Comparison of ENCODE assay signal across 26 mouse cellular contexts in genomic region chr12:56824688-56825087, GRCm38 (mm10).
DNase-seq lines count a peak whose midpoint lies in the region; ATAC-seq and TF ChIP-seq lines count a peak whose summit lies in the region.
"Had no signal": no experiment of that assay in that cellular context is flagged by ENCODE, and none has a peak within 500 bp of the region (broad histone marks: within the 10 kb centered on the region; RNA-seq: fewer than 3 reads in every experiment).

No protein-coding gene starts in this region.

- no peak for TF ChIP-seq CTCF in lung, postnatal 0 days (IDR thresholded peaks at IDR 0.05)

- no peaks in the 10 kb centered on the region for H3K9me3 ChIP-seq in embryonic facial prominence, embryonic 14.5 days (ENCODE audit: control insufficient read depth, low read length)
- H3K9me3 ChIP-seq in embryonic facial prominence, embryonic 10.5 days, result no peaks in the 10 kb centered on the region
- H3K9me3 ChIP-seq in kidney, embryonic 15.5 days (replicated peaks), result no peaks in the 10 kb centered on the region
- H3K9me3 ChIP-seq in lung, postnatal 0 days (ENCODE audit: low read length), result no peaks in the 10 kb centered on the region
- H3K9me3 ChIP-seq in embryonic facial prominence, embryonic 15.5 days (replicated peaks), result no peaks in the 10 kb centered on the region
- H3K9me3 ChIP-seq: embryonic facial prominence, embryonic 12.5 days; forebrain, embryonic 10.5 days; forebrain, embryonic 13.5 days; heart, embryonic 15.5 days; hindbrain, embryonic 10.5 days; hindbrain, embryonic 13.5 days had no signal

- no peak overlapping the region for H3K4me2 ChIP-seq in embryonic facial prominence, embryonic 14.5 days (ENCODE audit: low read depth, low read length)
- H3K4me2 ChIP-seq in kidney, embryonic 15.5 days, result peak overlapping the region; percentile 31; the same call in 1 of the 2 replicates
- no peak overlapping the region for H3K4me2 ChIP-seq in lung, postnatal 0 days (replicated peaks; ENCODE audit: low read depth, low read length)
- H3K4me2 ChIP-seq in embryonic facial prominence, embryonic 15.5 days (replicated peaks), result no peak overlapping the region
- H3K4me2 ChIP-seq: embryonic facial prominence, embryonic 12.5 days; forebrain, embryonic 13.5 days; heart, embryonic 11.5 days; heart, embryonic 15.5 days; hindbrain, embryonic 13.5 days had no signal

- no peak overlapping the region; the same call in 1 of the 2 replicates for H3K27ac ChIP-seq in embryonic facial prominence, embryonic 14.5 days (replicated peaks; ENCODE audit: low read depth, low read length)
- H3K27ac ChIP-seq in embryonic facial prominence, embryonic 10.5 days (replicated peaks), result no peak overlapping the region
- H3K27ac ChIP-seq in kidney, embryonic 15.5 days, result no peak overlapping the region
- H3K27ac ChIP-seq in lung, postnatal 0 days (ENCODE audit: low read length), result no peak overlapping the region
- 0 out of 2 replicates have a peak overlapping the region, but pooled peaks have one; percentile 4 for H3K27ac ChIP-seq in embryonic facial prominence, embryonic 15.5 days (replicated peaks)
- H3K27ac ChIP-seq: embryonic facial prominence, embryonic 12.5 days; forebrain, embryonic 10.5 days; forebrain, embryonic 13.5 days; heart, embryonic 15.5 days; hindbrain, embryonic 10.5 days; hindbrain, embryonic 13.5 days had no signal

- DNase-seq in embryonic facial prominence, embryonic 14.5 days (ENCODE audit: low spot score), result peak; percentile 56
- no peak for DNase-seq in embryonic facial prominence, embryonic 10.5 days (ENCODE audit: low spot score)
- DNase-seq in kidney, postnatal 25 days, result no peak
- peak; percentile 28 for DNase-seq in lung, postnatal 0 days (ENCODE audit: low spot score)
- DNase-seq in lung, postnatal 10 days, result no peak
- DNase-seq: adrenal gland, adult 8-10 months; adrenal gland, postnatal 25 days; cerebellum, adult 11-12 months; cerebellum, adult 9-10 months; cerebellum, postnatal 14 days; gastrocnemius, postnatal 10 days; gastrocnemius, postnatal 36 days; heart, postnatal 10 days; heart, postnatal 36 days had no signal

- 66% methylated on average over 5 of the region's 5 CpGs for WGBS in embryonic facial prominence, embryonic 14.5 days
- WGBS in embryonic facial prominence, embryonic 10.5 days, result 70% methylated on average over 5 of the region's 5 CpGs
- 26% methylated on average over 5 of the region's 5 CpGs for WGBS in kidney, embryonic 15.5 days
- 36% methylated on average over 5 of the region's 5 CpGs for WGBS in lung, postnatal 0 days
- 69% methylated on average over 5 of the region's 5 CpGs for WGBS in embryonic facial prominence, embryonic 15.5 days

- peaks cover 19% of the 10 kb centered on the region for H3K4me1 ChIP-seq in embryonic facial prominence, embryonic 14.5 days (ENCODE audit: control insufficient read depth, insufficient read depth, low read length)
- H3K4me1 ChIP-seq in embryonic facial prominence, embryonic 10.5 days, result peaks cover 26% of the 10 kb centered on the region
- peaks cover 11% of the 10 kb centered on the region; the same call in 1 of the 2 replicates for H3K4me1 ChIP-seq in kidney, embryonic 15.5 days
- H3K4me1 ChIP-seq in lung, postnatal 0 days (ENCODE audit: insufficient read depth, low read depth, low read length), result no peaks in the 10 kb centered on the region
- H3K4me1 ChIP-seq in embryonic facial prominence, embryonic 15.5 days, result peaks cover 6% of the 10 kb centered on the region
- H3K4me1 ChIP-seq: heart, embryonic 15.5 days had no signal

- no peak for TF ChIP-seq EP300 in lung, postnatal 0 days (IDR thresholded peaks at IDR 0.05)

- H3K9ac ChIP-seq in embryonic facial prominence, embryonic 14.5 days (ENCODE audit: low read depth, low read length), result no peak overlapping the region
- no peak overlapping the region for H3K9ac ChIP-seq in kidney, embryonic 15.5 days
- no peak overlapping the region for H3K9ac ChIP-seq in lung, postnatal 0 days (replicated peaks; ENCODE audit: low read depth)
- H3K9ac ChIP-seq in embryonic facial prominence, embryonic 15.5 days, result no peak overlapping the region
- H3K9ac ChIP-seq: embryonic facial prominence, embryonic 12.5 days; forebrain, embryonic 13.5 days; heart, embryonic 15.5 days; hindbrain, embryonic 13.5 days had no signal

- ATAC-seq in embryonic facial prominence, embryonic 14.5 days (ENCODE audit: low read depth), result peak; percentile 28; the same call in 1 of the 2 replicates
- no peak for ATAC-seq in kidney, embryonic 15.5 days (replicated peaks; ENCODE audit: low FRiP score)
- ATAC-seq in lung, postnatal 0 days, result no peak
- no peak for ATAC-seq in embryonic facial prominence, embryonic 15.5 days (ENCODE audit: insufficient number of reproducible peaks, low FRiP score, low TSS enrichment, low read depth)
- ATAC-seq: activated CD4-positive, CD25-positive, alpha-beta regulatory T cell, adult 4 months; forebrain, embryonic 13.5 days; forebrain, embryonic 16.5 days; hindbrain, embryonic 16.5 days had no signal

- no peak overlapping the region for H3K4me3 ChIP-seq in embryonic facial prominence, embryonic 14.5 days (ENCODE audit: low read depth, low read length)
- H3K4me3 ChIP-seq in embryonic facial prominence, embryonic 10.5 days, result no peak overlapping the region
- H3K4me3 ChIP-seq in kidney, embryonic 15.5 days (replicated peaks), result no peak overlapping the region
- H3K4me3 ChIP-seq in lung, postnatal 0 days (ENCODE audit: low read depth, low read length), result no peak overlapping the region
- no peak overlapping the region for H3K4me3 ChIP-seq in embryonic facial prominence, embryonic 15.5 days (replicated peaks)
- H3K4me3 ChIP-seq: embryonic facial prominence, embryonic 12.5 days; forebrain, embryonic 10.5 days; forebrain, embryonic 13.5 days; heart, embryonic 15.5 days; hindbrain, embryonic 10.5 days; hindbrain, embryonic 13.5 days had no signal

- no peaks in the 10 kb centered on the region for H3K27me3 ChIP-seq in embryonic facial prominence, embryonic 14.5 days (replicated peaks; ENCODE audit: control insufficient read depth, insufficient read depth, low read length)
- no peaks in the 10 kb centered on the region for H3K27me3 ChIP-seq in embryonic facial prominence, embryonic 10.5 days (replicated peaks; ENCODE audit: low read depth, poor library complexity, severe bottlenecking)
- peaks cover 13% of the 10 kb centered on the region for H3K27me3 ChIP-seq in kidney, embryonic 15.5 days
- no peaks in the 10 kb centered on the region for H3K27me3 ChIP-seq in lung, postnatal 0 days (replicated peaks; ENCODE audit: insufficient read depth, low read length)
- no peaks in the 10 kb centered on the region for H3K27me3 ChIP-seq in embryonic facial prominence, embryonic 15.5 days
- H3K27me3 ChIP-seq: embryonic facial prominence, embryonic 12.5 days; forebrain, embryonic 13.5 days; heart, embryonic 15.5 days had no signal

- no peaks in the 10 kb centered on the region for H3K36me3 ChIP-seq in embryonic facial prominence, embryonic 14.5 days (ENCODE audit: control insufficient read depth, insufficient read depth, low read length)
- no peaks in the 10 kb centered on the region for H3K36me3 ChIP-seq in embryonic facial prominence, embryonic 10.5 days (replicated peaks)
- no peaks in the 10 kb centered on the region for H3K36me3 ChIP-seq in kidney, embryonic 15.5 days
- no peaks in the 10 kb centered on the region for H3K36me3 ChIP-seq in lung, postnatal 0 days (ENCODE audit: insufficient read depth, low read length)
- no peaks in the 10 kb centered on the region for H3K36me3 ChIP-seq in embryonic facial prominence, embryonic 15.5 days
- H3K36me3 ChIP-seq: embryonic facial prominence, embryonic 12.5 days; forebrain, embryonic 10.5 days; heart, embryonic 15.5 days; hindbrain, embryonic 10.5 days; hindbrain, embryonic 13.5 days had no signal

Comparison
In these comparisons a context has a peak if more than half of its experiments do, and no peak if none do; other contexts are left out.
1. DNase-seq: peak in embryonic facial prominence, embryonic 14.5 days (single experiment) and lung, postnatal 0 days (single experiment); none in embryonic facial prominence, embryonic 10.5 days (single experiment), kidney, postnatal 25 days (0 of 2) and lung, postnatal 10 days (single experiment).